Mouse (Mus musculus): ENCODE results near the gene Pnliprp2. TPM values are rescaled to one million over a fixed set of nuclear protein-coding genes. Genes with fewer than 3 reads are reported as not detected.

Pnliprp2 gene
- total RNA-seq, 2 experiments from 2014 or later, result not detected

- DNase-seq (ENCODE audit: low spot score in 2 of 2), result no peak
- intact Hi-C loops (cut with DNase I), result no loop called here
Measured at GRCm38 (mm10) chr19:58789194-58789593, 29.7 kb downstream of the Pnliprp2 start.

DNA sequence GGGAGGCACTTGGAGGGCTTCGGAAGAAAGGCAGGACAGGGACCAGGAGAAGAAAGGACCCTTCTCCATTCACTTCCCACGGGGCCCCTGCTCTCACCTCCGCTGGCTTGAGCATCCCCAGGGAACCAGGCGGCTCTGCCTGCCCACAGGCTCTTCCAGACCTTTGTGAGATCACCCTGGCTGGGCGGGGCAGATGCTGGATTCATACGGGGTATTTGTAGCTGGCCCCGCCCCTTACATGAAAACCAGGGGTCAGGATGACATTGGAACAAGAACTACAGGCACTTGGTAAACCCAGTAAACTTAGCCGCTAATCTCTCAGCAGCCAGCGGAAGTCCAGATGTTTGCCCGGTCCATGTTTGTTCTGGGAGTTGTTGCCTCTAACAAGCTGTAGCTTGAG is 34.8 kb downstream of the Pnliprp2 start, which contains the start of gene 1700019N19Rik:
TSS of gene 1700019N19Rik (minus strand) at position 178 of the 400 bp plus-strand sequence.
- intact Hi-C loops (cut with DNase I), result no loop called here

GRCm38 (mm10) chr19:58795114-58795669 is 35.7 kb downstream of the Pnliprp2 start:
- intact Hi-C loops (cut with DNase I), result no loop called here
- no peak for DNase-seq (ENCODE audit: low spot score in 2 of 2)

More for the DNA sequence above, 34.8 kb downstream of the Pnliprp2 start, which contains the start of gene 1700019N19Rik:
- no peak for DNase-seq (ENCODE audit: low spot score in 2 of 2)

DNA sequence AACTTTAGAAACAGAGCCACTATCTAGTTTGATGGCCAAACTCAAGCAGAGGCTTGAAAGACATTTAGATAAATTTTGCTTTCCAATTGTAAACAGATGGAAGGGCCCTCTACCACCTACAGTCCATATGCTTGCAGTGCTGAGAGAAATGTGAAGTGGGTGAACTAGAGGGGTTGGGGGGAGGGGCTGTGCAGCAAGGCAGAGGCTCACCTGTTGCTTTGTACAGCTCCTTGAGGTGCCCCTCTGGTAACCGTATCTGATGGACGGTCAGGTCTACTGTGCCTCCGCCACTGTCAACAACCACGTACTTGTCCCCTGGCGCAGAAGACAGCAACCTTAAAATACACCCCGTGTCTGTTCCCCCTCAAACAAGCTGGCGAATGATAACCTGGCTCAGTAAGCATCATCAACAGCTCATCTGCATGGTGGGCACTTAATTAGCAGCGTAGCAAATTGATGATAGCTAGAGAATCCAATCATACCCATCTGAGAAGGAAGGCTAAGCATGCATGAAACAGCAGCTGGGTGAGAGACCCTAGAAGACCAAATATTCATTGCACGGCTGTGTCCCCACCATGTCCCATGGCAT is 45.8 kb downstream of the Pnliprp2 start:
- intact Hi-C loops (cut with DNase I), result loop anchor here (2.0 to 10.0 kb wide), 2 partner anchors 24 to 400 kb away; no protein-coding TSS in a partner anchor
- peak; percentile 55 to 58 for DNase-seq (ENCODE audit: low spot score in 2 of 2)

DNA sequence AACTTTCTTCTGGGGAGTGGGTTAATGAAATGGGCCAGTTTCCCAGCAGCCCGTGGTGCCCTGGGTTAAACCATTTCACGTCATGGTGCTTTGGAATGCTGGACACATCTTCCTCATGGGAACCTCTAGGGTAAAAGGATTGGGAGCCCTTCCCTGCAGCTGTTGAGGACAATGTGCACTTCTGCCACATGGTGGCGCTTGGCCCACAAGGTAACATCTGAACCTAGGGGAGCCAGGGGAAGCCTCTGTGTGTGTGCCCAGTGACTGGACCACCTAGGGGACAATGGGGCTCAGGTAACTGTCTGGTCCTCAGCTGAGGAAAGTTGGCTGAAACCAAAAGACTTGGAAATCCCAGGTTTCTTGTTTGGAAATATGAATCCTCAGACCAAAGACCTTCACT is 46.8 kb downstream of the Pnliprp2 start:
- intact Hi-C loops (cut with DNase I), result loop anchor here (1.0 to 10.0 kb wide), 2 partner anchors 98 to 398 kb away; no protein-coding TSS in a partner anchor

DNA sequence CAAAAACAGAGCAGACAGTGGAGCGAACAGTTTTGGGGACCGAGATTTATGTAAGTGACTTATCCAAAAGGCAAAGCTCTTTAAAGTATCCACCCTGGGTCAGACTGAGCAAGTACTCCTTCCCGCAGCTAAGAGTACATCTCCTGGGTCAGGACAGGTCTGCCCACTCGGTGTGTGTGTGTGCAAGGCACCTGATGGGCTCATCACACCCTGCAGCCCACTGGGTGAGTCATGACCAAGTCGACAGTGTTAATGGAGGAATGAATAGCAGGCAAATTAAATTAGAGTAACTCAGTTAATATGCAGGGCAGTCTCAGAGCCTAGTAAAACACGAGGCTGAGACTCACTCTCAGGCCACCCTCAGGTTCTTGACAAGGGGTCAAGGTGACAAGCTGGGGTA is 49.3 kb downstream of the Pnliprp2 start:
- intact Hi-C loops (cut with DNase I), result loop anchor here (10.0 kb wide), 1 partner anchor 396 kb away; no protein-coding TSS in a partner anchor
- no peak for DNase-seq (ENCODE audit: low spot score in 2 of 2)

More for the DNA sequence above, 46.8 kb downstream of the Pnliprp2 start:
- DNase-seq (ENCODE audit: low spot score in 2 of 2), result peak; percentile 69 to 77

DNA sequence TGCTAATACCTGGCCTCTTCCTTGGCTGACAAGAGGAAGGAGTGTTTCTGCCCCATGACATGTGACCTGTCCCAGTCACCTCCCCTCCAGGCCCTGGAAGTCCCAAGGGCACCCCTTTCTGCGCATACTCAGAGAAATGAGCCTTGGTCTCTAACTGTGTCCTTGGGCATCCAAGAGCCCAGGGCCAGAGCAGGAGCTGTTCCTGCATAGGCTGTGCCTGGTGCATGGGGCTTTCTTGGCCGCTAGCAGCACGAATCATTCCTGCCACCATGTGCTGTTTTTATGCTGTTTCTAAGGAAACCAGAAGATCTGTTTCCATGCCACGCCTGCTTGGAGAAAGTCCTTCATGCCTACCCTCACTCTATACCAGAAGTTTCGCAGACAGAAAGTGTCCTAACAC is 51.0 kb downstream of the Pnliprp2 start:
- DNase-seq (ENCODE audit: low spot score in 2 of 2), result peak in 1 of 2 experiments; percentile 45
- intact Hi-C loops (cut with DNase I), result no loop called here

- intact Hi-C loops (cut with DNase I), result no loop called here
- DNase-seq (ENCODE audit: low spot score in 2 of 2), result no peak
Measured at GRCm38 (mm10) chr19:58815179-58815922, 55.8 kb downstream of the Pnliprp2 start.

- peak; percentile 67 to 70 for DNase-seq (ENCODE audit: low spot score in 2 of 2)
- intact Hi-C loops (cut with DNase I), result no loop called here
Measured at GRCm38 (mm10) chr19:58816453-58817041, 57.0 kb downstream of the Pnliprp2 start.

DNA sequence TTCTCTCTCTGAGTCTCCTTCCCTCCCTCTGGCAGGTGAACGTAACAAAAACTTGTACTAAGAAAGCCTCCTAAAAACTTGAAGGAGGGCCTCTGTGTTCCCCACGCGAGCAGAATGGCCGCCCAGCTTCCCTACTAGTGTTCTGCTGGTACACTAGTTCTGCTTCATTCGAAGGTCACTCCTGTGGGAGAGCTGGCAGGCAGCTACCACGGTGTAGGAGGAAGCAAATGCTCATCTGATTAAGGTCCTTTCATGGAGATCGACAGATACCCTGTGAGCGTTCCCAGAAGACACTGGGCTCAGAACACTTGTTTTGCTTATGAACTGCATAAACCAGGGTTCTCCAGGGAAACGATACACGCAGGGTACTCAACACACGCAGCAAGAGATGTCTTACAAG is 57.9 kb downstream of the Pnliprp2 start:
- DNase-seq (ENCODE audit: low spot score in 2 of 2), result no peak
- intact Hi-C loops (cut with DNase I), result no loop called here

DNA sequence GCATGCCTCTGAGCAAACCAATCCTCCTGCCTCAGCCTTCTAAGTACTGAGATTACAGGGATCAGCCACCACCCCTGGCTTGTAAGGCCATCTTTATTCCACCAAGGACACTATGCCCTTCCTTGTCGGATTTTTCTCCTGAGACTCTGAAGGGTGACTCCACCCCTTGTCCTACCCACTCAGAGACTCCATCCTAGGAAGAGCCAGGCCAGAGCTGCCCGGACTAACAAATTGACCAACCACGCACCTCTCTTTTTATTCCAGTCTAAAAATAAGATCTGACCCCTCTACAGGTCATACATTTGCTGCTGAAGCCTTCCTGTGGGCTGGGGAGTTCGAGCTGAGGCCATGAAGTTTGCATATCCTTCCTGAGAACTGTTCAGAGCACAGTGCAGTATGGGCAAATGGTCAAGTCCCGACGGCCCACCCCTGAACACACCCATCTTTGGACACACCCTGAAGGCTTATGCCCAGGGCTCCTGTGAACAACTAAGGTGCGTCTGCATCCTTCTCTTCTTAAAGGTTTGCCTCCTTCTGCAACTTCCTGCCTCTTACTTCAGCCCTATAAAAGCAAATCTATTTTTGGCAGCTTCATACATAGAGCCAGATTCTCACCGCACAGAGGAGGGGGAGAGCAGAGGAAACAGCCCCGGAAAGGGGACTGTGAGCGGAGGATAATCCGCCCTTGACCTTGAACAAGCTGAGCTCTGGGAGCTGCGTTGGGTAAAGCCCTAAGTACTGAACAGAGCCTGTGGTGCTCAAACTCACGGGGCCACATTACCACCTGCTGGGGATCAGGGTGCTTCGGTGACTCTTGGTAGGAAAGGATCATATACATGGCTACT is 59.3 kb downstream of the Pnliprp2 start:
- intact Hi-C loops (cut with DNase I), result no loop called here
- DNase-seq (ENCODE audit: low spot score in 2 of 2), result no peak

DNA sequence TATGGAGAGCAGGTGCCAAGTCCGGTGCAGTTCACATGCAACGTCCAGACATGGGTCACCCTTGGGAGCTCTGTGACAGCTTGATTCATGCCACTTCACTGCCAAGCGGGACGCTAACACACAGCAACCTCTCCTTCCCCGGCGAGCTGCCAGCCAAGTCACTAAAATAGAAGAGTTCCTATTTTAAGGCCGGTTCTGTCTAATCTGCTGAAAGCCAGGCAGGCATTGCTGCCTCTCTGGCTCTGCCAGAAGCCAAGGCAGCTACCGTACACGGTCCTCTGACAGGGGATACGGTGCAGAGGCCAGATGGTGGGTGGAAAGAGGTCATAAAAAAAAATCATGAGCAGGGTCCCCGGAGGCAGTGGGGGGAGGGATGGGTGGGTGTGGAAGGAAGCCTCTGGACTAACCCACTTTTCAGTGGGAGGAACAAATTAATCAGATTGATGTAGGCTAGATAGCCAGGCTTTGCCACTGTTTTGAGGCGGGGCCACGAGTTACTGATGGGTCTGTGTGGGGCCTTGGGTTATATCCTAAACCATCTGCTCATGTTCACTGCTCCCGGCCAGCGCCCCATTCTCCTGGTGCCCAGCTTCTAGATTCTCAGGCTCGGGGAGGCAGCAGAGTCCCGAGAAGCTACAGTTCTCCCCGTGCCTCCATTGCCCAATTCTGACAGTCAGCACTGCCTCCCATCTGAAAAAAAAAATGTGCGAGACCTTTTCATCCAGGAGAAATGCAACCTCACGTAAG is 63.1 kb downstream of the Pnliprp2 start:
- intact Hi-C loops (cut with DNase I), result loop anchor here (5.0 kb wide), 1 partner anchor 35 kb away; no protein-coding TSS in a partner anchor
- peak; percentile 82 to 90 for DNase-seq (ENCODE audit: low spot score in 2 of 2)

DNA sequence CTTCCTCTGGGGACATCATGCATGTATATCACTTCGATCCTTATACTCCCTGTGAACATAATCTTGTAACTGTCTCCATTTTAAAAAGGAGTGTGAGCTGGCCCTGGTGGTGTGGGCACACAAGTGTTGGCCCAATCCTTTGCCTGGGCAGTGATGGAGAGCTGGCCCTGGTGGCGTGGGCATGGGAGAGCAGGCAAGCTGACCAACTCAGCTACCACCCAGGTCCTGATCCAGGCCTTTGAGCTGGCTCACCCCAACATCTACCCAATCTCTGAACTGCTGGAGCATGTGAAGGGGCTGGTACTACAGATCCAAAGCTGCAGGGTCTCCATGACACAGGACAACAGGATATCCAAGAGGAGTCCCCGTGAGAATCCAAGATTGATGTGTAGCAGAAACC is 63.8 kb downstream of the Pnliprp2 start:
- intact Hi-C loops (cut with DNase I), result loop anchor here (5.0 kb wide), 1 partner anchor 34 kb away; no protein-coding TSS in a partner anchor

GRCm38 (mm10) chr19:58824316-58824715 is 64.8 kb downstream of the Pnliprp2 start:
- DNase-seq (ENCODE audit: low spot score in 2 of 2), result no peak
- intact Hi-C loops (cut with DNase I), result loop anchor here (5.0 kb wide), 1 partner anchor 33 kb away; no protein-coding TSS in a partner anchor

More for the DNA sequence above, 63.8 kb downstream of the Pnliprp2 start:
- no peak for DNase-seq (ENCODE audit: low spot score in 2 of 2)

Data from left cerebral cortex, postnatal 14 days (tissue).